ENCODE assay signal across 8 mouse cellular contexts in genomic region chr6:128227438-128228017, GRCm38 (mm10).
A peak's percentile ranks its signal among the peaks of the same experiment; 100 is the strongest.
DNase-seq lines count a peak whose midpoint lies in the region; ATAC-seq and TF ChIP-seq lines count a peak whose summit lies in the region.

No protein-coding gene starts in this region.

- 32% methylated on average over 8 of the region's 8 CpGs for WGBS in thymus, adult 2 months
- 23% methylated on average over 8 of the region's 8 CpGs for WGBS in hindbrain, embryonic 14.5 days
- 26% methylated on average over 8 of the region's 8 CpGs for WGBS in limb, embryonic 10.5 days
- 15% methylated on average over 8 of the region's 8 CpGs for WGBS in midbrain, embryonic 16.5 days

- H3K27ac ChIP-seq in thymus, adult 2 months (ENCODE audit: control insufficient read depth, insufficient read depth, low read length): no peak overlapping the region
- H3K27ac ChIP-seq in hindbrain, embryonic 14.5 days: no peak overlapping the region
- 0 out of 2 replicates have a peak overlapping the region, but pooled peaks have one; percentile 4 for H3K27ac ChIP-seq in limb, embryonic 10.5 days
- H3K27ac ChIP-seq in midbrain, embryonic 16.5 days (ENCODE audit: low read length): no peak overlapping the region

- H3K4me1 ChIP-seq in thymus, adult 2 months (replicated peaks; ENCODE audit: control insufficient read depth, insufficient read depth, low read length): no peaks in the 10 kb centered on the region
- no peaks in the 10 kb centered on the region for H3K4me1 ChIP-seq in hindbrain, embryonic 14.5 days (replicated peaks; ENCODE audit: control insufficient read depth, insufficient read depth, low read length)
- H3K4me1 ChIP-seq in limb, embryonic 10.5 days: peaks cover 9% of the 10 kb centered on the region; the same call in 1 of the 2 replicates
- no peaks in the 10 kb centered on the region for H3K4me1 ChIP-seq in midbrain, embryonic 16.5 days (ENCODE audit: control insufficient read depth, insufficient read depth, low read length)

- H3K4me3 ChIP-seq in thymus, adult 2 months (ENCODE audit: control insufficient read depth, insufficient read depth, low read length): no peak overlapping the region
- H3K4me3 ChIP-seq in hindbrain, embryonic 14.5 days (replicated peaks; ENCODE audit: low read length): no peak overlapping the region
- H3K4me3 ChIP-seq in limb, embryonic 10.5 days: no peak overlapping the region
- H3K4me3 ChIP-seq in midbrain, embryonic 16.5 days (ENCODE audit: low read depth, low read length): no peak overlapping the region

- H3K9me3 ChIP-seq in hindbrain, embryonic 14.5 days (ENCODE audit: control insufficient read depth, low read length): no peaks in the 10 kb centered on the region
- H3K9me3 ChIP-seq in limb, embryonic 10.5 days (replicated peaks): no peaks in the 10 kb centered on the region
- H3K9me3 ChIP-seq in midbrain, embryonic 16.5 days (replicated peaks; ENCODE audit: control insufficient read depth, low read length, poor library complexity, severe bottlenecking): no peaks in the 10 kb centered on the region

- DNase-seq in adrenal gland, postnatal 10 days: peak; percentile 35
- no peak for DNase-seq in adrenal gland, postnatal 4 days (ENCODE audit: low spot score in 2 of 2)
- no peak for DNase-seq in thymus, adult 2 months
- DNase-seq in thymus, postnatal 36 days: no peak
- DNase-seq in hindbrain, embryonic 14.5 days (ENCODE audit: low spot score): peak; percentile 35
- DNase-seq in limb, embryonic 10.5 days (ENCODE audit: low spot score): peak; percentile 47
- no peak for DNase-seq in c-Kit-positive CD71-positive TER-119-positive erythroid progenitor cells, embryonic 14.5 days (ENCODE audit: low spot score)

- no peak overlapping the region for H3K9ac ChIP-seq in hindbrain, embryonic 14.5 days
- H3K9ac ChIP-seq in midbrain, embryonic 16.5 days (ENCODE audit: low read depth, low read length): peak overlapping the region; percentile 34; the same call in 1 of the 2 replicates

- no peak overlapping the region for H3K4me2 ChIP-seq in hindbrain, embryonic 14.5 days (replicated peaks)
- peak overlapping the region; percentile 31 for H3K4me2 ChIP-seq in midbrain, embryonic 16.5 days (ENCODE audit: low read length)

- peak; percentile 49 for ATAC-seq in hindbrain, embryonic 14.5 days (ENCODE audit: low FRiP score)
- peak; percentile 77 for ATAC-seq in midbrain, embryonic 16.5 days

- no peaks in the 10 kb centered on the region for H3K27me3 ChIP-seq in thymus, adult 2 months (ENCODE audit: control insufficient read depth, insufficient read depth, low read length)
- no peaks in the 10 kb centered on the region for H3K27me3 ChIP-seq in hindbrain, embryonic 14.5 days (ENCODE audit: control insufficient read depth, insufficient read depth, low read length)
- no peaks in the 10 kb centered on the region for H3K27me3 ChIP-seq in limb, embryonic 10.5 days (ENCODE audit: low read depth, poor library complexity, severe bottlenecking)
- H3K27me3 ChIP-seq in midbrain, embryonic 16.5 days (ENCODE audit: control insufficient read depth, insufficient read depth, low read depth, low read length): no peaks in the 10 kb centered on the region

- TF ChIP-seq POLR2A in thymus, adult 2 months (IDR thresholded peaks at IDR 0.05; ENCODE audit: control insufficient read depth, extremely low read depth, insufficient read depth, low read length, poor library complexity): no peak

- H3K36me3 ChIP-seq in thymus, adult 2 months (ENCODE audit: control insufficient read depth, insufficient read depth, low read length): no peaks in the 10 kb centered on the region
- no peaks in the 10 kb centered on the region for H3K36me3 ChIP-seq in hindbrain, embryonic 14.5 days (replicated peaks; ENCODE audit: control insufficient read depth, insufficient read depth)
- no peaks in the 10 kb centered on the region for H3K36me3 ChIP-seq in limb, embryonic 10.5 days
- no peaks in the 10 kb centered on the region for H3K36me3 ChIP-seq in midbrain, embryonic 16.5 days (ENCODE audit: control insufficient read depth, insufficient read depth, low read length)

- TF ChIP-seq CTCF in thymus, adult 2 months (IDR thresholded peaks at IDR 0.05; ENCODE audit: borderline replicate concordance, control insufficient read depth, extremely low read depth, insufficient read depth, low read length, poor library complexity): peak; percentile 19; the same call in 1 of the 2 replicates

Comparison
In these comparisons a context has a peak if more than half of its experiments do, and no peak if none do; other contexts are left out.
1. DNase-seq: peak in adrenal gland, postnatal 10 days (single experiment), hindbrain, embryonic 14.5 days (single experiment) and limb, embryonic 10.5 days (single experiment); none in adrenal gland, postnatal 4 days (0 of 2), thymus, adult 2 months (single experiment), thymus, postnatal 36 days (0 of 2) and c-Kit-positive CD71-positive TER-119-positive erythroid progenitor cells, embryonic 14.5 days (single experiment).